17 mouse cellular contexts compared by ENCODE assay signal in the genomic region with DNA sequence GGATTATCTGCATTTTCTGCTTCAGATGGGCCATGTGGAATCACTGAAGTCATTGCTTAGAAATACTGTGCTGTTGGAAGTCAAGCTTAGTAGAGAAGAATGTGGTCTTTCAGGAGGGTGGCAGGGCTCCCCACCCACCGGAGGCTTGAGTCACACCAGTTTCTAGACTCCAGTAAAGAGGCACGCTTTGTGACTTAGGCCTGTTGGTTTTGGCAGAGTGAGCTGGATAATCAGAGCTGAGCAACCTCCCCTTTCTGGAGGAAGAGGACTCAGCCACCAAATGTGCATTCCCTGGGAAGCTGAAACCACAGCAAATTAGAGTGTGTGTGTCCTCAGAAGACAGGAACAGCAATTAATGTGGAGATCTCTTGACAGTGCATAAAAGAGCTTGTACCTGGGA.
DNase-seq lines count a peak whose midpoint lies in the region; ATAC-seq and TF ChIP-seq lines count a peak whose summit lies in the region.
"Had no signal": no experiment of that assay in that cellular context is flagged by ENCODE, and none has a peak within 500 bp of the region (broad histone marks: within the 10 kb centered on the region; RNA-seq: fewer than 3 reads in every experiment).

No protein-coding gene starts in this region.

- no peak overlapping the region for H3K4me2 ChIP-seq in limb, embryonic 13.5 days (replicated peaks)
- H3K4me2 ChIP-seq in hindbrain, embryonic 13.5 days = no peak overlapping the region
- H3K4me2 ChIP-seq: hindbrain, embryonic 14.5 days; liver, embryonic 15.5 days; midbrain, embryonic 11.5 days had no signal

- WGBS in limb, embryonic 13.5 days = 62% methylated on average over 2 of the region's 2 CpGs
- 96% methylated on average over 2 of the region's 2 CpGs for WGBS in limb, embryonic 10.5 days
- 92% methylated on average over 2 of the region's 2 CpGs for WGBS in hindbrain, embryonic 13.5 days

- peaks cover 5% of the 10 kb centered on the region for H3K4me1 ChIP-seq in limb, embryonic 13.5 days
- H3K4me1 ChIP-seq in limb, embryonic 10.5 days = no peaks in the 10 kb centered on the region
- no peaks in the 10 kb centered on the region for H3K4me1 ChIP-seq in hindbrain, embryonic 13.5 days (replicated peaks)
- H3K4me1 ChIP-seq: liver, embryonic 15.5 days had no signal

- peaks cover 53% of the 10 kb centered on the region for H3K36me3 ChIP-seq in limb, embryonic 13.5 days
- H3K36me3 ChIP-seq in limb, embryonic 10.5 days = peaks cover 62% of the 10 kb centered on the region
- H3K36me3 ChIP-seq in hindbrain, embryonic 13.5 days = peaks cover 27% of the 10 kb centered on the region

- H3K27ac ChIP-seq in limb, embryonic 13.5 days = peak overlapping the region; percentile 35; the same call in 1 of the 2 replicates
- no peak overlapping the region for H3K27ac ChIP-seq in limb, embryonic 10.5 days
- H3K27ac ChIP-seq in hindbrain, embryonic 13.5 days = no peak overlapping the region
- no peak overlapping the region for H3K27ac ChIP-seq in gastrocnemius, adult 2 months
- H3K27ac ChIP-seq: hindbrain, embryonic 14.5 days; liver, embryonic 15.5 days had no signal

- no peaks in the 10 kb centered on the region for H3K27me3 ChIP-seq in limb, embryonic 13.5 days
- no peaks in the 10 kb centered on the region for H3K27me3 ChIP-seq in limb, embryonic 10.5 days (ENCODE audit: low read depth, poor library complexity, severe bottlenecking)
- H3K27me3 ChIP-seq in hindbrain, embryonic 13.5 days = no peaks in the 10 kb centered on the region
- H3K27me3 ChIP-seq: liver, embryonic 15.5 days had no signal

- intact Hi-C loops in heart, postnatal 36 days (cut with DNase I) = no loop called here
- intact Hi-C loops in gastrocnemius, adult 2 months (cut with DNase I) = no loop called here

- ATAC-seq in limb, embryonic 13.5 days (ENCODE audit: low FRiP score, low read depth) = no peak; the same call in 1 of the 2 replicates
- no peak for ATAC-seq in hindbrain, embryonic 13.5 days (ENCODE audit: low FRiP score)
- ATAC-seq: intestine, postnatal 0 days had no signal

- no peak for TF ChIP-seq CTCF in gastrocnemius, adult 2 months (IDR thresholded peaks at IDR 0.05)

- peak; percentile 95 for DNase-seq in heart, adult 11 months
- no peak for DNase-seq in heart, postnatal 36 days
- no peak for DNase-seq in limb, embryonic 10.5 days (ENCODE audit: low spot score)
- peak; percentile 87 for DNase-seq in fibroblast of lung, adult 2 months (ENCODE audit: low read depth)
- peak; percentile 71 for DNase-seq in telencephalon, adult 2 months (ENCODE audit: low read depth, low spot score)
- DNase-seq in gastrocnemius, adult 2 months = no peak
- DNase-seq: cerebellum, adult 11-12 months; lung, postnatal 14 days had no signal

- no peaks in the 10 kb centered on the region for H3K9me3 ChIP-seq in limb, embryonic 13.5 days
- no peaks in the 10 kb centered on the region for H3K9me3 ChIP-seq in limb, embryonic 10.5 days (replicated peaks)
- H3K9me3 ChIP-seq in hindbrain, embryonic 13.5 days = no peaks in the 10 kb centered on the region
- H3K9me3 ChIP-seq: G1E; liver, embryonic 15.5 days had no signal

- no peak overlapping the region for H3K9ac ChIP-seq in limb, embryonic 13.5 days
- no peak overlapping the region for H3K9ac ChIP-seq in hindbrain, embryonic 13.5 days
- H3K9ac ChIP-seq: hindbrain, embryonic 14.5 days; liver, embryonic 15.5 days had no signal

- no peak overlapping the region for H3K4me3 ChIP-seq in limb, embryonic 13.5 days
- no peak overlapping the region for H3K4me3 ChIP-seq in limb, embryonic 10.5 days
- no peak overlapping the region for H3K4me3 ChIP-seq in hindbrain, embryonic 13.5 days
- no peak overlapping the region for H3K4me3 ChIP-seq in gastrocnemius, adult 2 months
- H3K4me3 ChIP-seq: erythroblast, embryonic 14.5 days; liver, embryonic 15.5 days; myocyte had no signal

Comparison
In these comparisons a context has a peak if more than half of its experiments do, and no peak if none do; other contexts are left out.
1. DNase-seq: peak in heart, adult 11 months (single experiment), fibroblast of lung, adult 2 months (single experiment) and telencephalon, adult 2 months (single experiment); none in heart, postnatal 36 days (0 of 2), limb, embryonic 10.5 days (single experiment) and gastrocnemius, adult 2 months (single experiment).